Mouse (Mus musculus): ENCODE measurements at regions not wholly inside any gene's neighbourhood (a gene's known extent, or its start where the extent isn't known, plus 50 kb on each side); places are given as distances from the start of the nearest gene placed in this dataset.
A peak's percentile ranks its signal among the peaks of the same experiment; 100 is the strongest.
"Not testable (repeated sequence)": the region's sequence is repeated elsewhere in the genome, so short reads cannot be mapped to it uniquely, and the experiment has no call there.

- DNase-seq (ENCODE audit: extremely low spot score in 1 of 2, low spot score in 1 of 2), result no peak
Measured at GRCm38 (mm10) chr10:26576153-26576552, 177.1 kb upstream of the Arhgap18 start.

- no peak for DNase-seq (ENCODE audit: extremely low spot score in 1 of 2, low spot score in 1 of 2)
Measured at GRCm38 (mm10) chr10:26577087-26577486, 176.1 kb upstream of the Arhgap18 start.

DNA sequence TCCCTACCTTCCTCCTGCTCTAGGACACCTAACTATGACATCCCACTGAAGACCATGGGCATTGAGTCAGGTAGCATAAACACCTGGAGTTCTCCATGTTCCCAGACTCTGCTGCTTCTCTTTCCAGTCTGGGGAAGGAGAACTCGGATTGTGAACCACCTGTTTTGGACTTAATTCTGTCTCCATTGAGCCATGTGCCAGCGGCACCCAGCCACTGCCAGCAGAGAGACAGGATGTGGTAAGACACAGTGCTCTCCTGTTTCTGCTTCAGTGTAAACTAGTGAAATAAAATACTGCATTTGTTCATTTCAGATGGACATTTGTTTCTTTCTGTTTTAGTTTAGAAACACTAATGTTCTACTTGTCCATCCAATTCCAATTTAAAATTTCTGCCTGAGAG lies 168.1 kb upstream of the Arhgap18 start:
- no peak for DNase-seq (ENCODE audit: extremely low spot score in 1 of 2, low spot score in 1 of 2)

GRCm38 (mm10) chr10:26607081-26607480 lies 146.1 kb upstream of the Arhgap18 start:
- not testable (repeated sequence) for DNase-seq (ENCODE audit: extremely low spot score in 1 of 2, low spot score in 1 of 2)

GRCm38 (mm10) chr10:26611246-26611645 lies 142.0 kb upstream of the Arhgap18 start:
- DNase-seq (ENCODE audit: extremely low spot score in 1 of 2, low spot score in 1 of 2), result no peak

GRCm38 (mm10) chr10:26630196-26630760 lies 122.9 kb upstream of the Arhgap18 start:
- no peak for DNase-seq (ENCODE audit: extremely low spot score in 1 of 2, low spot score in 1 of 2)

DNA sequence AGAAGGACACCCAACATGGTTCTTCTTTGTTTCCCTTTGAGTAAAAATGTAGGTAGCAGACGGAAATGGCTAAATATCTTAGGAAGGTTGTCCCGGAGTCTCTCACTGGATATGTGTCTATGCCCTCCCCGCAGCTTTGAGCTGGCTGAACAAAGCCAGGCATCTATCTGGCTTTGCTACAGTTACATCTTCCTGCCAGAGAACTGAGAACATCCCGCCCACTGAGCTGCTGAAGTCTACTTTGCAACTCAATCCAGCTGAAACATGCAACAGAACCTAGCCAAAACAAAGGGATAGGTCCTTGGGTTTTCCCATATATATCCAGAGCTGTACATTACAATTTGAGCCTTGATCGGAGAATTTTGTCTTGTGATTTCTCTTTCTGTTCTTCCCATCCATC lies 121.0 kb upstream of the Arhgap18 start:
- no peak for DNase-seq (ENCODE audit: extremely low spot score in 1 of 2, low spot score in 1 of 2)

DNA sequence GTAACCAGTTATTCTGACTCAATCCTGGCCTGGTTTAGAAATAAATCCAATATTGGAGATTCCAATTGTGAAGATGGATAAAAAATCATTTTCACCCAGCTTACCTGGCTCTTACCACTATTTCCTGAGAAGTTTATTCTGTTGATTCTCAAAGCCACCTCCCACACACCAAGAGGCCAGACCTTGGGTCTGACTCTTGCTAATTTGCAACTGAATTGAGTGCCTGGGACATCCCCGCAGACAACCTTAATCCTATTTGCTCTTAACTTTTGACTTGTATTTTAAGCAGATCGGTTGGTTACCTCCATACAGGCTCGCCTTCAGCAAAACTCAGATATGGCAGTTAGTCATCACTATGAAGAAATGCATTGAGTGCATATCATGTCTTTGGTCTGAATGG lies 115.8 kb upstream of the Arhgap18 start:
- no peak for DNase-seq (ENCODE audit: extremely low spot score in 1 of 2, low spot score in 1 of 2)

GRCm38 (mm10) chr10:26638056-26638455 lies 115.2 kb upstream of the Arhgap18 start:
- DNase-seq (ENCODE audit: extremely low spot score in 1 of 2, low spot score in 1 of 2), result no peak

GRCm38 (mm10) chr10:26639118-26639517 lies 114.1 kb upstream of the Arhgap18 start:
- no peak for DNase-seq (ENCODE audit: extremely low spot score in 1 of 2, low spot score in 1 of 2)

DNA sequence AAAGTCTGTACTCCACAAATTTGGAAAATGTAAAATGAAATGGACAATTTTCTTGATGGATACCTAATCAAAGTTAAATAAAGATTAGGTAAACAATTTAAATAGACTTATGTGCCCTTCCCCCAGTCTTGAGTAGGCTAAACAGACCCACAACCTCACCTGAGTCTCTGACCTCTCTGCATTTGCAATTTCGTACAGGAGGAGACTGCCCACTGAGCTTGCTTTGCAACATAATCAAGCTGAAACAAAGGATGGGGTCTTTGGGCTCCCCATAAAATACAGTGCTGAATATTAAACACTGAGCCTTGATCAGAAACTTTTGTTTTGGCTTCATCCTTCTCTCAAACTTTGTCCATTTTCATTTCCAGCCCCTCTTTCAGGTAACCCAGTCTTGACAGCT lies 100.1 kb upstream of the Arhgap18 start:
- DNase-seq (ENCODE audit: extremely low spot score in 1 of 2, low spot score in 1 of 2), result no peak

GRCm38 (mm10) chr10:26664270-26664669 lies 89.0 kb upstream of the Arhgap18 start:
- no peak for DNase-seq (ENCODE audit: extremely low spot score in 1 of 2, low spot score in 1 of 2)

DNA sequence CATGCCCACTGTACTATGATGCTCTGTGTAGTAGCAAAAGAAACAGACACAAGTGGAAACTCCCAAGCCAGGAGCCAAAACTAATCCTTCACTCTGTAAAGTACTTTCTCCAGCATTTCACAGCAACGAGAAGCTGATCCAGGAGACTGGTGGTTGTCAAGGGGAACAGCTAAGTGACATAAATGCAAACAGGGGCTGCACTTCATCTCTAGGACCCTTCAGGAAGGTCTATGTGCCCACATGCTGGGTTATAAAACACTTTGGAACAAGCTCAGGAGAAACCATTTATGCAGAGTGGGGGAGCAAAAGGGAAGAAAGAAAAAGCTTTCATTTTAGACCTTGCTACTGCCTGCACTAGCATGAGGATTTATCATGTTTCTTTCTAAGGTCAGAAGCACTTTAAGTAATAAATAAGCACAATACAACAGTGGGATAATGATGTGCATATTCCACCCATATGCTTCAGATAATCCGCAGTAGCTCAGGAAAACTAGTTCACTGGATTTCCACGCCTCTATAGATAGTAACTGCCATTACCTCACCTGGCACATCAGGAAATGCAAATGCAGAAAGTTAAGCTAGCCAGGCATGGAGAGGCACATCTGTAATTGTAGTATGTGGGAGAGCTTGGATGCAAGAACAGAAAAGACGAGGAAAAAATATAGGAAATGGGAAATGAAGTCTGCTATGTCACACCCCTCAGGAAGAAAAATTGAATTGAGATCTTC lies 73.6 kb upstream of the Arhgap18 start:
- no peak for DNase-seq (ENCODE audit: extremely low spot score in 1 of 2, low spot score in 1 of 2)

DNA sequence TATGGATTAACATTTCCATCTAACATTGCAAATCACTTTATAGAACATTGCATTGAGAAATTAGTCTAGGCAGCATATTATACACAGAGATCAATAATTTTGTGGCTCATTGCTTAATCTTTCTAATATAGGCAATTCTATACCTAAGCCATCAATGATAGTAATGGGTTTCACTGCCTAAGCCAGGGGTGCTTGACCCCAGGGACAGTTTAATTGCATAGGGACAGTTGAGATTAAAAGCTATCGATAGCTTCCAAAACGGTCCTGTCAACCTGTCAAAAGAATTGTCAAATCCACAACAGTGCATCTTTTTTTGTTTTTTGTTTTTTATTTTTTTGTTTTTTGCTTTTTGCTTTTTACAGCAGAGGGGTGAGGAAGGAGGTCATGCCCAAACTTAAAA lies 58.5 kb upstream of the Arhgap18 start:
- DNase-seq (ENCODE audit: extremely low spot score in 1 of 2, low spot score in 1 of 2), result no peak

DNA sequence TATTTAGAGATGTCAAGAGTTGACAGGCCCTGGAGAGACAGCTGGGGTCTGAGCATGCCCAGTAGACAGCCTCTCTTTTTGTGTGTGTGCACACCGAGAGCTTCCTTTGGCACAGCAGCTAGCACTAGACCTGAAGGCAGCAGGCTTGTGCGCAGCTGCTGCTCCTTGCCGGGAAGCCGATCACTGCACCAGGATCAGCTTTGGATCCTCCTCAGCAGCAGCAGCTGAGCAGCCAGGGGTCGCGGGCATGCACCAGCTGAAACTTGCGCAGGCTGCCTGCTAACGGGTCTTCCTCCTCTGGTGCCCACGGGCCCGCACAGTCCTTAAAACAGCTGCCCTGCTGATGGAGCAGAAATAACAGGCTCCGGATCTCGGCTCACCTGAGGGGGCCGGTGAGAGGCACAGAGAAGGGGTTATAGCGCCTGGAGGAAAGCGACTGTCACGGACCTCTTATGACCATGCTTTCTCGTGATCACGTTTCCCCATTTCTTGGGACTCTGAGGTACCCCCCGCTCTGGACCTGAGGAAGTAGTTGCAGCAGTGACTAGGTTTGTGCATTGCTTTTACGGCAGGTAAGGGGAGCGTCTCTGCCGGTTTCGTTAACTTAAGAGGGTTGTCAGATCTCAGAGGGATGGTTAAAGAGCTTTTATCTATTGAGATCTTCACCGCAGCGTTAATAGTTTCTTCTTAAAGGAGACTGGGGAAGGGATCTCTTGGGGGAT lies 57.8 kb upstream of the Arhgap18 start:
- DNase-seq (ENCODE audit: extremely low spot score in 1 of 2, low spot score in 1 of 2), result peak; percentile 17 to 37

Data from layer of hippocampus, postnatal 25 days (tissue).